Mouse (Mus musculus) midbrain, embryonic 13.5 days (tissue): ENCODE results near the gene Ppm1n. TPM values are rescaled to one million over a fixed set of nuclear protein-coding genes. Genes with fewer than 3 reads are reported as not detected.

Experiments used
- ATAC-seq: fragments of 200-750 bp; cut with Nextera tagmentation; 2 replicates; pipeline ENCODE4 v1.8.0; 2017; ENCODE audit warnings: mild to moderate bottlenecking, moderate TSS enrichment, moderate library complexity
- H3K27ac ChIP-seq: fragments of 300-500 bp; sonication (generic); 2 replicates; pipeline ENCODE4 v1.5.1; 2015; ENCODE audit warnings: inconsistent platforms, mild to moderate bottlenecking, moderate library complexity
- H3K27me3 ChIP-seq: fragments of 300-500 bp; sonication (generic); 2 replicates; pipeline ENCODE4 v1.6.1; 2015; ENCODE audit warnings: mild to moderate bottlenecking, inconsistent platforms
- H3K36me3 ChIP-seq: fragments of 300-500 bp; sonication (generic); 2 replicates; pipeline ENCODE4 v1.6.1; 2015; ENCODE audit warnings: mild to moderate bottlenecking, inconsistent platforms
- H3K4me1 ChIP-seq: fragments of 300-500 bp; sonication (generic); replicated peaks from 2 replicates; pipeline ENCODE4 v1.6.1; 2015; ENCODE audit warnings: inconsistent platforms
- H3K4me2 ChIP-seq: fragments of 300-500 bp; sonication (generic); replicated peaks from 2 replicates; pipeline ENCODE4 v1.6.1; 2015; ENCODE audit warnings: moderate library complexity, mild to moderate bottlenecking, inconsistent platforms
- H3K4me3 ChIP-seq: fragments of 300-500 bp; sonication (generic); replicated peaks from 2 replicates; pipeline ENCODE4 v1.5.1; 2015; ENCODE audit warnings: mild to moderate bottlenecking, inconsistent platforms
- H3K9ac ChIP-seq: fragments of 300-500 bp; sonication (generic); replicated peaks from 2 replicates; pipeline ENCODE4 v1.6.1; 2015; ENCODE audit warnings: mild to moderate bottlenecking, inconsistent platforms
- H3K9me3 ChIP-seq: fragments of 300-500 bp; sonication (generic); 2 replicates; pipeline ENCODE4 v1.6.1; 2016; ENCODE audit warnings: mild to moderate bottlenecking, inconsistent platforms
- WGBS: fragments of 180-500 bp; shearing (Covaris S2); methylation state at CpG from one replicate; pipeline ENCODE4 v1.1.7; 2015; 5-methylcytosine and 5-hydroxymethylcytosine counted together
- polyA plus RNA-seq: library from polyadenylated mRNA; unstranded; fragments of >200 nt; fragmentation: Nextera tagmentation; extraction: Ambion mirVana; gene quantifications from 2 replicates; pipeline ENCODE4 v1.2.1, GENCODE M21; 2015

The Ppm1n gene
- polyA plus RNA-seq, 1 experiment from 2014 or later = 0.34 TPM

GRCm38 (mm10) chr7:19255395-19255794, 24.5 kb downstream of the Ppm1n start:
- 85% methylated on average over 17 of the region's 17 CpGs for WGBS
- Histone ChIP-seq H3K36me3 (peaks cover 54% of the 10 kb centered on the region), H3K9ac (no peak overlapping the region), H3K27ac (no peak overlapping the region), H3K9me3 (no peaks in the 10 kb centered on the region), H3K4me2 (no peak overlapping the region), H3K4me3 (no peak overlapping the region), H3K27me3 (no peaks in the 10 kb centered on the region), H3K4me1 (no peaks in the 10 kb centered on the region)
- no peak for ATAC-seq

GRCm38 (mm10) chr7:19253437-19253836, 26.4 kb downstream of the Ppm1n start:
- Histone ChIP-seq H3K9me3 (no peaks in the 10 kb centered on the region), H3K9ac (no peak overlapping the region), H3K4me1 (no peaks in the 10 kb centered on the region), H3K4me3 (no peak overlapping the region), H3K4me2 (no peak overlapping the region), H3K27ac (no peak overlapping the region), H3K36me3 (peaks cover 38% of the 10 kb centered on the region), H3K27me3 (no peaks in the 10 kb centered on the region)
- 71% methylated on average over 5 of the region's 5 CpGs for WGBS
- ATAC-seq = no peak

- Histone ChIP-seq H3K36me3 (peaks cover 31% of the 10 kb centered on the region), H3K9ac (no peak overlapping the region), H3K4me2 (no peak overlapping the region), H3K4me1 (no peaks in the 10 kb centered on the region), H3K27ac (no peak overlapping the region), H3K9me3 (no peaks in the 10 kb centered on the region), H3K4me3 (no peak overlapping the region), H3K27me3 (no peaks in the 10 kb centered on the region)
- ATAC-seq = no peak
- 86% methylated on average over 4 of the region's 4 CpGs for WGBS
Observed at GRCm38 (mm10) chr7:19252078-19252477, 27.8 kb downstream of the Ppm1n start.

GRCm38 (mm10) chr7:19247511-19247910, 32.4 kb downstream of the Ppm1n start:
- H3K4me1 ChIP-seq = no peaks in the 10 kb centered on the region
- WGBS = 100% methylated on average over 2 of the region's 2 CpGs

GRCm38 (mm10) chr7:19246855-19247254, 33.0 kb downstream of the Ppm1n start:
- Histone ChIP-seq H3K27me3 (no peaks in the 10 kb centered on the region), H3K9ac (no peak overlapping the region), H3K36me3 (peaks cover 36% of the 10 kb centered on the region), H3K27ac (no peak overlapping the region), H3K4me3 (no peak overlapping the region), H3K4me2 (no peak overlapping the region), H3K4me1 (no peaks in the 10 kb centered on the region), H3K9me3 (no peaks in the 10 kb centered on the region)
- WGBS = 93% methylated on average over 1 of the region's 1 CpGs
- no peak for ATAC-seq

More at GRCm38 (mm10) chr7:19247511-19247910, 32.4 kb downstream of the Ppm1n start:
- peaks cover 36% of the 10 kb centered on the region for H3K36me3 ChIP-seq
- H3K27me3 ChIP-seq = no peaks in the 10 kb centered on the region
- H3K9ac ChIP-seq = no peak overlapping the region
- H3K4me3 ChIP-seq = no peak overlapping the region
- H3K9me3 ChIP-seq = no peaks in the 10 kb centered on the region
- no peak for ATAC-seq
- H3K27ac ChIP-seq = no peak overlapping the region
- H3K4me2 ChIP-seq = no peak overlapping the region

GRCm38 (mm10) chr7:19245083-19245482, 34.8 kb downstream of the Ppm1n start:
- H3K4me2 ChIP-seq = no peak overlapping the region
- no peak overlapping the region for H3K4me3 ChIP-seq
- 96% methylated on average over 3 of the region's 3 CpGs for WGBS
- no peak overlapping the region for H3K9ac ChIP-seq
- ATAC-seq = 0 out of 2 replicates have a peak, but pooled peaks have one; percentile 21
- no peaks in the 10 kb centered on the region for H3K27me3 ChIP-seq
- no peaks in the 10 kb centered on the region for H3K9me3 ChIP-seq
- H3K4me1 ChIP-seq = no peaks in the 10 kb centered on the region
- no peak overlapping the region for H3K27ac ChIP-seq
- H3K36me3 ChIP-seq = peaks cover 41% of the 10 kb centered on the region

GRCm38 (mm10) chr7:19243858-19244257, 36.0 kb downstream of the Ppm1n start:
- Histone ChIP-seq H3K9ac (0 out of 2 replicates have a peak overlapping the region, but pooled peaks have one; percentile 16), H3K27ac (peak overlapping the region; percentile 9; the same call in 1 of the 2 replicates), H3K36me3 (peaks cover 38% of the 10 kb centered on the region), H3K4me3 (no peak overlapping the region), H3K4me2 (no peak overlapping the region), H3K4me1 (peaks cover 4% of the 10 kb centered on the region; the same call in 1 of the 2 replicates), H3K27me3 (no peaks in the 10 kb centered on the region), H3K9me3 (no peaks in the 10 kb centered on the region)
- no peak for ATAC-seq
- WGBS = 67% methylated on average over 5 of the region's 5 CpGs

- no peak overlapping the region for H3K4me2 ChIP-seq
- no peak for ATAC-seq
- peaks cover 30% of the 10 kb centered on the region for H3K36me3 ChIP-seq
- H3K9ac ChIP-seq = no peak overlapping the region
- H3K4me1 ChIP-seq = peaks cover 4% of the 10 kb centered on the region; the same call in 1 of the 2 replicates
- H3K4me3 ChIP-seq = no peak overlapping the region
- no peak overlapping the region for H3K27ac ChIP-seq
- no peaks in the 10 kb centered on the region for H3K27me3 ChIP-seq
- no peaks in the 10 kb centered on the region for H3K9me3 ChIP-seq
- 98% methylated on average over 1 of the region's 1 CpGs for WGBS
Observed at GRCm38 (mm10) chr7:19242005-19242404, 37.9 kb downstream of the Ppm1n start.

- no peaks in the 10 kb centered on the region for H3K27me3 ChIP-seq
- no peak overlapping the region for H3K9ac ChIP-seq
- no peak overlapping the region for H3K4me2 ChIP-seq
- H3K4me1 ChIP-seq = peaks cover 4% of the 10 kb centered on the region; the same call in 1 of the 2 replicates
- H3K4me3 ChIP-seq = no peak overlapping the region
- H3K9me3 ChIP-seq = no peaks in the 10 kb centered on the region
- ATAC-seq = no peak; the same call in 1 of the 2 replicates
- H3K36me3 ChIP-seq = peaks cover 20% of the 10 kb centered on the region
- WGBS = 96% methylated on average over 8 of the region's 8 CpGs
- no peak overlapping the region for H3K27ac ChIP-seq
Observed at GRCm38 (mm10) chr7:19240905-19241463, 38.9 kb downstream of the Ppm1n start.

- Histone ChIP-seq H3K9me3 (no peaks in the 10 kb centered on the region), H3K27ac (0 out of 2 replicates have a peak overlapping the region, but pooled peaks have one; percentile 1), H3K36me3 (peaks cover 10% of the 10 kb centered on the region), H3K4me1 (peaks cover 4% of the 10 kb centered on the region; the same call in 1 of the 2 replicates), H3K9ac (no peak overlapping the region), H3K4me3 (no peak overlapping the region), H3K27me3 (no peaks in the 10 kb centered on the region), H3K4me2 (no peak overlapping the region)
- no peak for ATAC-seq
- 80% methylated on average over 2 of the region's 4 CpGs for WGBS
Observed at GRCm38 (mm10) chr7:19239986-19240385, 39.9 kb downstream of the Ppm1n start.

GRCm38 (mm10) chr7:19239423-19239822, 40.4 kb downstream of the Ppm1n start:
- no peaks in the 10 kb centered on the region for H3K9me3 ChIP-seq
- no peak overlapping the region for H3K9ac ChIP-seq
- H3K4me2 ChIP-seq = no peak overlapping the region
- H3K4me3 ChIP-seq = no peak overlapping the region
- H3K27me3 ChIP-seq = no peaks in the 10 kb centered on the region
- 0% methylated on average over 1 of the region's 1 CpGs for WGBS
- H3K27ac ChIP-seq = 0 out of 2 replicates have a peak overlapping the region, but pooled peaks have one; percentile 3
- H3K4me1 ChIP-seq = peaks cover 4% of the 10 kb centered on the region; the same call in 1 of the 2 replicates
- peaks cover 6% of the 10 kb centered on the region; the same call in 1 of the 2 replicates for H3K36me3 ChIP-seq
- peak; percentile 94 for ATAC-seq

GRCm38 (mm10) chr7:19238344-19238743, 41.5 kb downstream of the Ppm1n start:
- no peak overlapping the region for H3K4me2 ChIP-seq
- no peak overlapping the region for H3K9ac ChIP-seq
- no peak for ATAC-seq

More at GRCm38 (mm10) chr7:19238344-19238743, 41.5 kb downstream of the Ppm1n start:
- Histone ChIP-seq H3K4me1 (peaks cover 4% of the 10 kb centered on the region; the same call in 1 of the 2 replicates), H3K9me3 (no peaks in the 10 kb centered on the region), H3K27ac (no peak overlapping the region), H3K36me3 (peaks cover 9% of the 10 kb centered on the region), H3K27me3 (no peaks in the 10 kb centered on the region), H3K4me3 (no peak overlapping the region)
- WGBS = 99% methylated on average over 4 of the region's 4 CpGs
